Mouse (Mus musculus) T-helper 17 cell (primary cell): Measurements from ENCODE around the gene Caprin1.

Experiments used
- in situ Hi-C, 2 experiments: fragments of 300-600 bp; cut with MboI, MseI; formaldehyde crosslinking; loops; 1 replicate in 1 of 2; 2 replicates in 1 of 2; pipeline ENCODE4 v1.15.1; 2025; ENCODE audit warnings: high pct_unique_total_duplicates in 2 of 2

Gene Caprin1

DNA sequence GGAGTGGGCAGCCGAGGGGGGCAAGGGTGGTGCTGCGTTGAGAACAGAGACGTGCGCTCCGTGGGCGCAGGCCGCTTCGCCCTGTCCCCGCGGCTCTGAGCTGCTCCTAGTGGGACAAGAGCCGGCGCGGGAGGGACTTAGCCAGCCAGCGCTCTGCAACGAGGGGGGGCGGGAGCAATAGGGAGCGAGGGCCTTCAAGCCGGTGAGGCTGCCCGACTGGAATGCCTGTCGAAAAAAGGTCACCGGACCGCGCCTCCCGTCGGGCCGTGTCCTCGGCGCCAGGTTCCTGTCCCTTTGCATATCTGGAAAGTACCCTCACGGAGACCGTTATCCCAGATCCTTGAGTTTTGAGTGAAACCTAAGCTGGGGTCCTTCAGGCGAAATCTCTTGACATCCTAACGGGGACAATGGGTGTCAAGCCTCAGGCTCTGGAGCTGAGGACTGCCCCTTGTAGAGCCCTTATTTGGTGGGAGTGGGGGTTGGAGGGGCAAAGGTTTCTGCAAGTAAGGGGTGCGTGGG lies at the start of gene Caprin1:
Gene Caprin1, minus strand, starts transcription at position 159 of the 519 bp plus-strand sequence.
- in situ Hi-C loops = loop anchor here in 1 of 2 experiments (25.0 kb wide), 1 partner anchor 690 kb away; the partner anchor contains the start of gene Hipk3

DNA sequence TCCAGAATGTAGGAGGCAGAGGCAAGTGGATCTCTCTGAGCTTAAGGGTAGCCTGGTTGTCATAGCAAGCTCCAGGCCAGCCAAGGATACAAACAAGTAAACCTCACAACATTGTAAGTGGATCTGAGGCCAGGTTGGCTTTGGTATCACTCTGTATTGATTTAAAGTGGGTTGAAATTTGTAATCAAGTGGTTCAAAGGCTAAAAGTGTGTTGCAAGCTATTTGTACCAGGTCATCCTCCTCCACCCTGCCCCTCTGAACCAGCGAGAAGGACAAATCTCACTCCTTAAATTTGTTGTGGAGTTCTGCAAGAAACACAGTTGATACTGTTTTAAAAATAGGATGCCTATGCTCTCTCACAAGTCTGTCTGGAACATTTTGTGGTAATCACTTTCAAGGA lies 49.4 kb upstream of the Caprin1 start:
- in situ Hi-C loops = loop anchor here in 1 of 2 experiments (10.0 kb wide), 1 partner anchor 292 kb away; no protein-coding TSS in a partner anchor

- in situ Hi-C loops = loop anchor here in 1 of 2 experiments (10.0 kb wide), 1 partner anchor 291 kb away; no protein-coding TSS in a partner anchor
Measured at GRCm38 (mm10) chr2:103846271-103846670, 48.8 kb upstream of the Caprin1 start.

DNA sequence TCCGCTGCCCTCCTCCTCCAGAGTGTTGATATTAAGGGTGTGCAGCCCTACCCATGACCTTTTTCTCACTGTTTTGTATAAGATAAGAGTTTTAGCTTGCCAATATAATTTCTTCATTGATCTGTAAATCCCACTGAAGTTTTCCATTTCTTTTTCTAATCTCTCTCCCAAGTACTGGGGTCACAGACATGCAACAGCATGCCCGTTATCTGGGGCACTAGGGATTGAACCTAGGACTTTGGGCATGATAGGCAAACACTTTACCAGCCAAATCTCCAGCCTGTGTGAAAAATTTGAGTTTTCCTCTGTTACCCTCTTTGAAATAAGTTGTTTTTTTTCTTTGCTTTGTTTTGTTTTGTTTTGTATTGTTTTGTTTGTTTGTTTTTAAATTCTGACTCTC lies 46.6 kb upstream of the Caprin1 start:
- in situ Hi-C loops = loop anchor here in 1 of 2 experiments (10.0 kb wide), 1 partner anchor 289 kb away; no protein-coding TSS in a partner anchor

GRCm38 (mm10) chr2:103843321-103843720 lies 45.9 kb upstream of the Caprin1 start:
- in situ Hi-C loops = loop anchor here in 1 of 2 experiments (10.0 kb wide), 1 partner anchor 289 kb away; no protein-coding TSS in a partner anchor

DNA sequence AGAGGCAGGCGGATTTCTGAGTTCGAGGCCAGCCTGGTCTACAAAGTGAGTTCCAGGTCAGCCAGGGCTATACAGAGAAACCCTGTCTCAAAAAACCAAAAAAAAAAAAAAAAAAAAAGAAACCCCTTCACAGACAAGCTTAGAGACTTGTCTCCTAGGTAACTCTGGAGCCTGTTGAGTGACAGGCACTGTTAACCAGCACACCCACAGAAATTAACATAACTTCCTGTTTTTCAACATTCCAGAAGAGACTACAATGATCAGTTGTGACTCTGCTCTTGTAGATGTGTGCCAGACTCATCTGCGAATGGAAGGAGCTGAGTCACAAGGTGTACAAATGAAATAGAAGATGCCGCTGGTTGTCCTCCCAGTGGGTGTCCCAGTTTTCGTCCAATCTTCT lies 44.9 kb upstream of the Caprin1 start:
- in situ Hi-C loops = loop anchor here in 1 of 2 experiments (10.0 kb wide), 1 partner anchor 287 kb away; no protein-coding TSS in a partner anchor

- in situ Hi-C loops = loop anchor here in 1 of 2 experiments (5.0 kb wide), 1 partner anchor 46 kb away; no protein-coding TSS in a partner anchor
Measured at GRCm38 (mm10) chr2:103838483-103838882, 41.0 kb upstream of the Caprin1 start.

DNA sequence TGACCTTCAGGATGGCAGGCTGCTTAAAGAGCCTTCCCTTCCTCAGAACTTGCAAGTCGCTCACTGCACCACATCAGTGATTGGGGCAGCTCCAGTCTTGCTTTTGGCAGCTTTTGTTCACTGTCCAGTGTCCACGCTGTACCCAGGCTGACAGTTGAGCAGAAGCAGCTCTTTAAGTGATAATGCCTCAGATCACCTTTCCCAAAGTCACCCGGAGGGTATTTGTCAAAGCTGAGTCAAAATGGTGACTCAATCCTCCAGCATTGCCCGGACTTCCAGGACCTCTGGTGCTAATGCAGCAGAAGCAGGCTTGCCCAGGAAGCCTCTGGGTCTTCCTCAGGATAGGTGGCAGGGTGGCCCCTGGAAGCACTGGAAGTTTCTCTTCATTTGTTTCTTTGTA lies 39.7 kb upstream of the Caprin1 start:
- in situ Hi-C loops = loop anchor here in 1 of 2 experiments (5.0 kb wide), 1 partner anchor 45 kb away; no protein-coding TSS in a partner anchor

DNA sequence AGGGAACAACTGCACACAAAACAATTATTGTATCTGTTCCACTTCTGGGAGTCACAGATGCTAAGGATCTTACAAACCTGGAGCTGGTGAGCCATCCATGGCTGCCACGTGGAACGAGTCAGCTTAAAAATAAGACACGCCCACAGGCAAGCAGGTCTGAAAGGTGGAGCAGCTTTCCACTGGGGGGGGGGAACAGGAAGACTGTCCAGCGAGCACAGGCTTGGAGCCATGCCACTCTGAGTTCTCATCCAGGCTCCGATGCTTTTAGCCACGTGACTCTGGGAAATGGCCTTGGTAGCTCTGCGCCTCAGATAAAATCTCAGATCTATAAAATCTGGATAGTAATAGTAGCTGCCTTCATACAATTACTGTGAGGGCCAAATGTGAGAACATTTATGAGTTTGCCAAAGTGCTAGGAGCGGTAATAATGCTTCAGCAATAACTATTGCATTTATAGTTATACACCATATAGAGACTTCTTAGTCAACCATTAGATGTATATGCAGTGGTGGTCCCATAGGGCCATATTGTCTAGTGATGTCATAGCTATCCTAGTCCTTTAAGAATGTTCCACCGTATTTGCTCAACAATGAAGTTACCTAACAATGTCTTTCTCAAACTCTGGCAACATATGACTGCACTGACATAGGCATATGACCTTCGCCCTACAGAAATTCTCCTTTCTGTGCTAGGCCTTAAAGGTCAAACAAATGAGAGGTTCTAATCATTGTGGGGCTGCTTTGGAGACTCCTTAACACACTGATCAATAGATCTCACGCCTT lies 38.4 kb upstream of the Caprin1 start:
- in situ Hi-C loops = loop anchor here in 1 of 2 experiments (5.0 kb wide), 1 partner anchor 44 kb away; no protein-coding TSS in a partner anchor

- in situ Hi-C loops = no loop called here
Measured at GRCm38 (mm10) chr2:103833816-103834445, 36.5 kb upstream of the Caprin1 start.

- in situ Hi-C loops = no loop called here
Measured at GRCm38 (mm10) chr2:103832899-103833298, 35.5 kb upstream of the Caprin1 start.

DNA sequence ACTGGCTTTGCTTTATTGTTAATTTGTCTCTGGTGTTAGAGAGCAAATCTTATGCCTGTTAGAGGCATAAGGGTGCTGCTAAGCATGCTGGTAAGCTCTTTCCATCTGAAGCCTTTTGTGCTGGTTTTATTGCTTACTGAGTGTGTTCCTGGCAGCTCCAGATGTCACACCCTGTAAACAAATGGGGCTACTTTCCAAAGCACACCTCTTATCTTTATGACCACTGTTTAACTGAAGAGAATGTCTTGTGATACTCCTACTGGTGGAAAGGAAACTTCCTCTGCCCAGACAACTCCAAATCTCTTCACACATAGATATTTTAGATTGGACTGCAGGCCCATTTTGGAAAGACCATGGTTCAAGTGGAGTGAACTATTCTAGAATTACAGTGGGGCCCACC lies 31.5 kb upstream of the Caprin1 start:
- in situ Hi-C loops = no loop called here

DNA sequence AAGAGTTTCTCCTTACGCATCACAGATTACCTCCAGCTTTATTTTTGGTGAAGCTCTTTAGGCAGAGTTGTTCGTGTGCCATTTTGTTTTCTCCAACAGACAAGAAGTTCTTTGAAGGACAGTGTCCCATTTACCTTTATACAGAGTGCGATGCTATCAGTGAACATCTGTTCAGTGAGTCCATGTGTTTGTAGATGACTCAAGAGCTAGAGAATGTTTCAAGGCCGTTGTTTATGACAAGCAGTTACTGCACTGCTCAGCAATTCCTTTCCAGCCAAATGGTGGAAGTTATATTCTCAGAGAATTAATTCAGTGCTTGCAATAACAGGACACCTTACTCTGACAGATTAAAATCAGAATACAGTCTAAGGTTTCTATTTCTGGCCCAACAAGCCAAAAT lies 27.5 kb upstream of the Caprin1 start:
- in situ Hi-C loops = no loop called here

- in situ Hi-C loops = no loop called here
Measured at GRCm38 (mm10) chr2:103822560-103822959, 25.1 kb upstream of the Caprin1 start.

GRCm38 (mm10) chr2:103817145-103817895 lies 19.9 kb upstream of the Caprin1 start:
- in situ Hi-C loops = no loop called here

DNA sequence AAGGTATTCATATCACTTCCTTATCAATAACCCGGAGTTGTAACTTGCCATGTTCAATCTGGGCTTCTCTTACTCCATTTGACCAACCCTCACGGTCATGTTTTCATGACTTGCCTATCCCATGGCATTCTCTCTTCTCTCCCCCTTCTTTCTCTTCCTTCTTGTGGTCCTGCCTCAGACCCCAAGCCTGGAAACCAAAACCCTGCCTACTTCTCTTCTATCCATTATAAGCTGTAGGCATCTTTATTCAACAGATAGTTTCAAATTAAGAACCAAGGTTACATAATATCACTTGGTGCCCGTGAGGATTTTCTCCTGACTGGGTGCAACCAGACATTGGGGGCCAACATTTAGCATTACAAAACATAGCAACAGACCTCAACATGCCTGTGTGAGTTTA lies 18.5 kb upstream of the Caprin1 start:
- in situ Hi-C loops = no loop called here

DNA sequence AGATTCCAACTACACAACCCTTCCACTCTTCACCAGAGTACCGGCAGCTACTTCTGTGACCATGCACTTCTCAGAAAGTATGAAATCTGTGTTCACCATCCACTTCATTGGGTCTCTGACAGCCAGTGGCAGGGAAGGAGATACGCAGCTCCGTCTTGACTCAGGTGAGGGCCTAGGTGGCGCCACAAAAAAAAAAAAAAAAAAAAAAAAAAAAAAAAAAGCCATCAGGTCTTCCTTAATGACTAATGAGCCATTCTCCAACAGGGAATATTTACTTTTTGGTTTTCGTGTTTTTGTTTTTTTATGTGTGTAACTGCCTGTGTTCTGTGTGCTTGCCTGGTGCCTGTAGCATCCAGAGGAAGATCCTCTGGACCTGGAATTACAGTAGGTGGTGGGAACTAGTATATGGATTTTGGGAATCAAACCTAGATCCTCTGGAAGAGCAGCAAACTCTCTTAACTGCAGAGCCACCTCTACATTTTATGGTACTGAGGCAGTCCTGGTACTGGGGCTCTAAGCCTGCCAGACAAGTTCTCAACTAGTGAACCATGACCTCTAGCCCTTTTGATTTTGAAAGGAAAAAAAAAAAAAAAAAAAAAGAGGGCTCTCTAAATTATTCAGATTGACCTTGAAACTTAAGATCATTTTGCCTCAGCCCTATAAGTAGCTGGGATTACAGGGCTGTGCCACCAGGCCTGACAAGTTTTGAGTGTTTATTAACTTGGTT lies 14.2 kb upstream of the Caprin1 start:
- in situ Hi-C loops = no loop called here

DNA sequence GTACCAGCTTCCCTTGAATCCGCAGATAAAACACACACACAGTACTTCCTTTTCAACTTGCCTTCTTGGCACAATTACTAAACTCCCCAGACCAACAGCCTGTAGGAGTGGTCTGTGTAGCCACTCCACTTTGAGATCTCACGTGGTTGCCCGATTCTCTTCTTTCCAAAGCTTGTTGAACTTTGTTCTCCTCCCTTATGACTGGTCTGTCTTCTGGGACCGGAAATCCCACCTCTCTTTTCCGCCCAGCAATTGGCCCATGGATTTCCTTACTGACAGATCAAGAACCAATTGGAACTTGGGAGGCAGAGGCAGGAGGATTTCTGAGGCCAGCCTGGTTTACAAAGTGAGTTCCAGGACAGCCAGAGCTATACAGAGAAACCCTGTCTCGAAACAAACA lies 13.0 kb upstream of the Caprin1 start:
- in situ Hi-C loops = no loop called here

- in situ Hi-C loops = no loop called here
Measured at GRCm38 (mm10) chr2:103808466-103808865, 11.0 kb upstream of the Caprin1 start.

DNA sequence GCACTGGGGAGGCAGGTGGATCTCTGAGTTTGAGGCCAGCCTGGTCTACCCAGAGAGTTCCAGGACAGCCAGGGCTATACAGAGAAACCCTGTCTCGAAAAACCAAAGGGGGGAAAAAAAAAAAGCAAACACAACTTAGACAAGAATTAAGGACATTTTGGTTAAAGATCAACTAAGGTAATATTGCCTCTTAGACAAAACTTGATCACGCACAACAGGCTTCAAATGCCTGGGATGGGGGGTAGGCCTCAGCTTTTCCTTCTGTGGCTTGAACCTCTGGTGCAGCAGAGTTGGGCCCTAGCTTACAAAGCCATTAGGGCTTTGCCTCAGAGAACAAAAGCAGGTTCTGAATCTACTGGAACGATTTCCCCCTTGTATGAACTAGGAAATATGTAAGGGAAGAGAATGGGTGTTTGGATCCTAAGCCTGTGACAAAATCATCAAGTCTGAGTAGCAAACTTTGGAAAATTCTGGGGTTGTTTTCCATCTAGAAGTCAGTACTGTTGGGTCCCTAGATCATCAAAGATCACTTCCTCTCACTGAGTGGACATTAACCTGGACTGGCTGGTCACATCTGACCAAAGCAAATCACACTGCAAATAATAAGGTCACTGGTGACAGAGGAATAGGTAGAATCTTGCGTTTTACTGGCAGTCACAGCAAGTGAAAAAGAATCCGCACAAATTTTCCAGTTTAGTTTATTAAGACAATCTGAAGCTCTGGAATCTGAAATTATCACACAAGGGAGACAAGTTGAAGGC lies 6.5 kb upstream of the Caprin1 start:
- in situ Hi-C loops = no loop called here
